Mouse (Mus musculus): ENCODE measurements around the gene Rad51. TPM values are rescaled to one million over a fixed set of nuclear protein-coding genes. Genes with fewer than 3 reads are reported as not detected.

Rad51 gene
- polyA plus RNA-seq, 1 experiment, result 5.0 TPM

- no peaks in the 10 kb centered on the region for H3K27me3 ChIP-seq (ENCODE audit: control insufficient read depth, insufficient read depth, low read length)
- TF ChIP-seq POLR2A (IDR thresholded peaks at IDR 0.05; ENCODE audit: low read depth, low read length), result no peak
- TF ChIP-seq CTCF (IDR thresholded peaks at IDR 0.05; ENCODE audit: extremely low read depth, insufficient read depth, insufficient read length, insufficient replicate concordance), result no peak
- H3K4me3 ChIP-seq (ENCODE audit: extremely low read depth, insufficient read depth, insufficient read length), result peak overlapping the region; percentile 87
- H3K27ac ChIP-seq (ENCODE audit: insufficient read depth, low read length), result no peak overlapping the region
- WGBS, result 9% methylated on average over 20 of the region's 20 CpGs
- no peaks in the 10 kb centered on the region for H3K36me3 ChIP-seq (ENCODE audit: control insufficient read depth, insufficient read depth, low read length)
- DNase-seq (ENCODE audit: low read depth in 1 of 2, low spot score in 2 of 2), result no peak
- H3K4me1 ChIP-seq (ENCODE audit: control insufficient read depth, insufficient read depth, insufficient read length), result peaks cover 5% of the 10 kb centered on the region; the same call in 1 of the 2 replicates
These were observed 730 bp downstream of the Rad51 start for GRCm38 (mm10) chr2:119113121-119113925.

GRCm38 (mm10) chr2:119136346-119136898 lies 23.8 kb downstream of the Rad51 start:
- DNase-seq (ENCODE audit: low read depth in 1 of 2, low spot score in 2 of 2), result no peak
- TF ChIP-seq POLR2A (IDR thresholded peaks at IDR 0.05; ENCODE audit: low read depth, low read length) (no peak), CTCF (IDR thresholded peaks at IDR 0.05; ENCODE audit: extremely low read depth, insufficient read depth, insufficient read length, insufficient replicate concordance) (no peak)
- Histone ChIP-seq H3K36me3 (ENCODE audit: control insufficient read depth, insufficient read depth, low read length) (peaks cover 26% of the 10 kb centered on the region), H3K4me1 (ENCODE audit: control insufficient read depth, insufficient read depth, insufficient read length) (no peaks in the 10 kb centered on the region), H3K27me3 (ENCODE audit: control insufficient read depth, insufficient read depth, low read length) (no peaks in the 10 kb centered on the region), H3K27ac (ENCODE audit: insufficient read depth, low read length) (no peak overlapping the region), H3K4me3 (ENCODE audit: extremely low read depth, insufficient read depth, insufficient read length) (no peak overlapping the region)
- WGBS, result 76% methylated on average over 5 of the region's 5 CpGs

- no peak for DNase-seq (ENCODE audit: low read depth in 1 of 2, low spot score in 2 of 2)
- H3K27ac ChIP-seq (ENCODE audit: insufficient read depth, low read length), result no peak overlapping the region
- H3K27me3 ChIP-seq (ENCODE audit: control insufficient read depth, insufficient read depth, low read length), result no peaks in the 10 kb centered on the region
- 88% methylated on average over 2 of the region's 2 CpGs for WGBS
- no peaks in the 10 kb centered on the region for H3K4me1 ChIP-seq (ENCODE audit: control insufficient read depth, insufficient read depth, insufficient read length)
- TF ChIP-seq POLR2A (IDR thresholded peaks at IDR 0.05; ENCODE audit: low read depth, low read length) (no peak), CTCF (IDR thresholded peaks at IDR 0.05; ENCODE audit: extremely low read depth, insufficient read depth, insufficient read length, insufficient replicate concordance) (peak; percentile 1; the same call in 1 of the 2 replicates)
- H3K36me3 ChIP-seq (ENCODE audit: control insufficient read depth, insufficient read depth, low read length), result peaks cover 45% of the 10 kb centered on the region
- no peak overlapping the region for H3K4me3 ChIP-seq (ENCODE audit: extremely low read depth, insufficient read depth, insufficient read length)
These were observed 32.6 kb downstream of the Rad51 start for GRCm38 (mm10) chr2:119145199-119145598.

- no peak overlapping the region for H3K27ac ChIP-seq (ENCODE audit: insufficient read depth, low read length)
- H3K4me3 ChIP-seq (ENCODE audit: extremely low read depth, insufficient read depth, insufficient read length), result no peak overlapping the region
- no peak for TF ChIP-seq POLR2A (IDR thresholded peaks at IDR 0.05; ENCODE audit: low read depth, low read length)
- TF ChIP-seq CTCF (IDR thresholded peaks at IDR 0.05; ENCODE audit: extremely low read depth, insufficient read depth, insufficient read length, insufficient replicate concordance), result no peak
- no peaks in the 10 kb centered on the region for H3K4me1 ChIP-seq (ENCODE audit: control insufficient read depth, insufficient read depth, insufficient read length)
- WGBS, result 89% methylated on average over 6 of the region's 6 CpGs
- no peak for DNase-seq (ENCODE audit: low read depth in 1 of 2, low spot score in 2 of 2)
- H3K27me3 ChIP-seq (ENCODE audit: control insufficient read depth, insufficient read depth, low read length), result no peaks in the 10 kb centered on the region
- peaks cover 48% of the 10 kb centered on the region for H3K36me3 ChIP-seq (ENCODE audit: control insufficient read depth, insufficient read depth, low read length)
These were observed 33.8 kb downstream of the Rad51 start for GRCm38 (mm10) chr2:119146435-119146834.

- no peak overlapping the region for H3K27ac ChIP-seq (ENCODE audit: insufficient read depth, low read length)
- 96% methylated on average over 22 of the region's 22 CpGs for WGBS
- no peak for TF ChIP-seq POLR2A (IDR thresholded peaks at IDR 0.05; ENCODE audit: low read depth, low read length)
- no peak for TF ChIP-seq CTCF (IDR thresholded peaks at IDR 0.05; ENCODE audit: extremely low read depth, insufficient read depth, insufficient read length, insufficient replicate concordance)
- no peaks in the 10 kb centered on the region for H3K4me1 ChIP-seq (ENCODE audit: control insufficient read depth, insufficient read depth, insufficient read length)
- H3K27me3 ChIP-seq (ENCODE audit: control insufficient read depth, insufficient read depth, low read length), result no peaks in the 10 kb centered on the region
- H3K4me3 ChIP-seq (ENCODE audit: extremely low read depth, insufficient read depth, insufficient read length), result no peak overlapping the region
- no peak for DNase-seq (ENCODE audit: low read depth in 1 of 2, low spot score in 2 of 2)
- H3K36me3 ChIP-seq (ENCODE audit: control insufficient read depth, insufficient read depth, low read length), result peaks cover 47% of the 10 kb centered on the region
These were observed 34.6 kb downstream of the Rad51 start for GRCm38 (mm10) chr2:119147160-119147678.

GRCm38 (mm10) chr2:119147775-119148174 lies 35.2 kb downstream of the Rad51 start:
- TF ChIP-seq CTCF (IDR thresholded peaks at IDR 0.05; ENCODE audit: extremely low read depth, insufficient read depth, insufficient read length, insufficient replicate concordance), result no peak
- no peak for TF ChIP-seq POLR2A (IDR thresholded peaks at IDR 0.05; ENCODE audit: low read depth, low read length)
- Histone ChIP-seq H3K4me1 (ENCODE audit: control insufficient read depth, insufficient read depth, insufficient read length) (no peaks in the 10 kb centered on the region), H3K4me3 (ENCODE audit: extremely low read depth, insufficient read depth, insufficient read length) (no peak overlapping the region), H3K27me3 (ENCODE audit: control insufficient read depth, insufficient read depth, low read length) (no peaks in the 10 kb centered on the region), H3K36me3 (ENCODE audit: control insufficient read depth, insufficient read depth, low read length) (peaks cover 45% of the 10 kb centered on the region), H3K27ac (ENCODE audit: insufficient read depth, low read length) (no peak overlapping the region)
- DNase-seq (ENCODE audit: low read depth in 1 of 2, low spot score in 2 of 2), result no peak
- WGBS, result 88% methylated on average over 8 of the region's 8 CpGs
